Mouse (Mus musculus): ENCODE measurements around the gene Cerkl. TPM values are rescaled to one million over a fixed set of nuclear protein-coding genes. Genes with fewer than 3 reads are reported as not detected.

The Cerkl gene
- total RNA-seq, 1 experiment from 2014 or later: 14.7 TPM

Other genes with a start within 250 kb of the Cerkl start
- 352 and 378 TPM in 2 replicates for gene Itga4, start 201.4 kb downstream of the Cerkl start, total RNA-seq (2017)
- not detected in 2 replicates for gene Neurod1, start within 50 bp of the Cerkl start, total RNA-seq (2017)
- 35.9 and 36.2 TPM in 2 replicates for gene Itprid2, start 178.6 kb upstream of the Cerkl start, total RNA-seq (2017)

All from neutrophil, adult 5-6 weeks (primary cell).